Mouse (Mus musculus) G1E-ER4 (cell line): Measurements from ENCODE around the gene Napepld. TPM values are rescaled to one million over a fixed set of nuclear protein-coding genes. Genes with fewer than 3 reads are reported as not detected.

Experiments
- GATA1 ChIP-seq: IDR thresholded peaks from one replicate; pipeline ENCODE4 v1.8.0; 2012; ENCODE audit warnings: low read length, inconsistent platforms
- polyA plus RNA-seq: library from polyadenylated mRNA; stranded (reverse); fragments of >175 nt; gene quantifications from 2 replicates; pipeline ENCODE4 v1.2.3, GENCODE M21; 2012

The Napepld gene
- polyA plus RNA-seq, 1 experiment, result 1.7 TPM

- no peak for TF ChIP-seq GATA1
These were observed 17.4 kb upstream of the Napepld start for GRCm38 (mm10) chr5:21718546-21718945.

DNA sequence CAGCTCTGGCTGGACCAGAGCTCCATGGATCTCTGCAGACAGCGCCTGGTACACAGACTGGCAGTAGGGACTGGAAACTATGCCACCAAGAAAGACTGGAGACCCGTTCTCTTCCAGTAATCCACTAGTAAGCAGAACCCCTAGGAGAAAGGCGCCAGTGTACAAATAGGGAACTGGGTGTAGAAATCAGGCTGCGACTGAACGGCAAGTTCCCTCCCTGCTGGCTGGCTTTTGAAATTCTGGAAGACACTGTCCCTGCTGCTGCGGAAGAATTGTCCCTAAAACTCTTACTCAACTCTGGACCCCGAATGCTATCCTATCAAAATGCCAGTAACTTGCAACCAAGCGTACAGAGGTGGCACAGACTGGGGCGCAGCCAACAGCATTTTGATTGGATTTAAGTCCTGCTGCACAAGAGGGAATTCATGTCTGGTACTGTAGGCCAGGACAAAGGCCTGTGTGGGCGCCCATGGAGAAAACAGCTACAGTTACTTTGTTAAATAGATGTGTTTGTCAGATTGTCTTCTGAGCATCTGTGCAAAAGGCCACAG, 16.0 kb upstream of the Napepld start:
- no peak for TF ChIP-seq GATA1

DNA sequence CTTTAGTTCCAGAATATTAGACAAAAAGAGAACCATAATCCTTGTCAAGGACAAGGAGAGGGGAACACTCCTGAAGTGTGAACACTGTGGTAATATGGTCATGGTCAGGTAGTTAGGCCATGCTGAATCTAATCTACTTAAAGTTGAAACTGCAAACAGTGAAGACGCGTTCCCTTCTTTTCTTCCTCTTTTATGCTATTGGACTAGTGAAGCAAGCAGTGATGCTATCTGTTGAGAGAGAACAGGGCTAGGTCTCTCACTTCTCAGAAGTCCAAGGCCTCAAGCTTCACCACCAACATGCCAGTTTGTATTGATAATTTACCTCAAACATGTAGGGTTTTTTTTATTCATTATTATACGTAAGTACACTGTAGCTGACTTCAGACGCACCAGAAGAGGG, 13.3 kb upstream of the Napepld start:
- no peak for TF ChIP-seq GATA1

DNA sequence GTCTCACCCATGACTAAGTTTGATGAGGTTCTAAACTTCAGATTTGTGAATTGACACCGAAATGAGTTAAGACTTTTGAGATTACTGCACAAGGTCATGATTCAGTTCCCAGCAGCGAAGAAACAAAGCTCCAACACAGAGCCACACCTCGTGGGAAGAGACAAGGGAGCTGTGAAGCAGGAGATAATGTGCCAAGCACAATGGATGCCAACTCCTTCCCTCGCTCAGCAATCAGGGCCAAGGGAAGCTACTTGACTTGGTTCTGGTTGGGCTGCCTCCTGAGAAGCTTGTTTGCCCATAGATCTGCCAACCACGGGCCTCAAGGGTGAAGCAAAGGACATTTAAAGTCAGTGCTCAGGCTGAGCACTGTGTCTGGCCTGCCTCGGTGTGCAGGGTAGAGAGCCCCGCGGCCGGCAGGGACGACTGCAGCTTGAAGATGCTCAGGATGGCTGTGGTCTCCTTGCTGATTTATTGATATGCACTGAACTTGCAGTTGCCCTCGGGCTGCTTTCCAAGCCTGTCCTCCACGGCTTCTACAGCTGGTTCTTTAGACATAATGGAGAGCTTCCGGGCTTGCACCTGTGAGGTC, 11.0 kb upstream of the Napepld start:
- TF ChIP-seq GATA1, result no peak

- TF ChIP-seq GATA1, result no peak
These were observed 5.3 kb upstream of the Napepld start for GRCm38 (mm10) chr5:21706546-21706945.

DNA sequence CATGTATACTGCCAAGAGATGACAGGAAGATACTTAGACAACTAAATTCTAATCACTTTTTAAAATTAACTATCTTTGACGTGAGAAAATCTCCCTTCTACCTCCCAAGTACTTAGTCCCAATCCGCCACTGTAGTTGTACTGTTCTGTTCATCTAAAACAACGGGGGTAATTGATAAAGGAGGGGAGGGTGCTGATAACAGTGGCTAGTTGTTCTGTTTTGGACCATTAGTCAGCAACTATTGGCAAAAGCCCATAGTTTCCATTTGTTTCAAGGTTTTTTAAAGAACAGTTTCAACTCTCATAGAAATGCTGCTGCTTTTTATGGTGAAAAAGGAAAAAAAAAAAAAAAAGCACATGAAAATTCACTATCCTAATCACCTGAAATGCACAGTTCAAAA, 2.5 kb upstream of the Napepld start:
- peak; percentile 17 for TF ChIP-seq GATA1

DNA sequence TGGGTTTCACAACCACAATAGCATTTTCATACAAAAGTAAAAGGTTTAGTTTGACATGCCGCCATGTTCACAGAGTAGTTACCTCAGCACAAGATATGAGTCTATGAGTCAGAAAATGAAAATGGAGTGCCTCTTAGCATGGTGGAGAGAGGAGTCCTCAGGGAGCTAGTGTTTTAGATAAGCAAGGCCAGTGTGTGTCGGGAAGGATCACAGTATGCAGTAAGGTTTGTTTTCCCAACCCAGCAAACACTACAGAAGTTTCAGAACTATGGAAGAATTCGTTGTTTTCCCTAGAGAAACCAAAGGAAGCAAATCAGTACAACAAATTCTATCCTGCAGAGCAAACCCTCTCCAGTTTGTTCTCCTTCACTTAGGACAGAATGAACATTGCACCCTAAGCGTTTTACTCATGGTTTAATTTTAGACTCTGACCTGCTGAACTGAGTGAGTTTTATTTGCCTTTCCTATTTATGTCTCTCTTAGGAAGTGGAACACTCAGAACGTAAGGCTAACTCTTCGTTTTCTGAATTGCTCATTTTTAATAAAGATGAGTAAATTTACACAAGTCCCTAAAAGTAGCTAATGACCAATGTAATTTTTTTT, 1.8 kb upstream of the Napepld start:
- no peak for TF ChIP-seq GATA1

DNA sequence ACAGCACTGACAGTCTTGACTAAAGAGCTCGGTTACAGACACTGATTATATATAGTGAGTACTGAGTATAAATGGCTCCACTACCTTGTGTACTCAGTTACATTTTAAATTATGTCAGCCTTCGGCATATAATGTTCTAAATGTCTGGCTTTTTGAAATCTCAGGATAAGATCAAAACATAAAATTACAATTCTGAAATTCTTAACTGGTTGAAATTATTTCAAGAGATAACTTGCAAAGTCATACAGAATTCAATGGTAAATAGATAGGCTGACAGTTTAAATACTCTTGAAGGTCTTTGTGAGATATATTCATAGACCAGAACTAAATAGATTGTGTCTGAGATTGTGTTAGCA, 791 bp upstream of the Napepld start:
- no peak for TF ChIP-seq GATA1

DNA sequence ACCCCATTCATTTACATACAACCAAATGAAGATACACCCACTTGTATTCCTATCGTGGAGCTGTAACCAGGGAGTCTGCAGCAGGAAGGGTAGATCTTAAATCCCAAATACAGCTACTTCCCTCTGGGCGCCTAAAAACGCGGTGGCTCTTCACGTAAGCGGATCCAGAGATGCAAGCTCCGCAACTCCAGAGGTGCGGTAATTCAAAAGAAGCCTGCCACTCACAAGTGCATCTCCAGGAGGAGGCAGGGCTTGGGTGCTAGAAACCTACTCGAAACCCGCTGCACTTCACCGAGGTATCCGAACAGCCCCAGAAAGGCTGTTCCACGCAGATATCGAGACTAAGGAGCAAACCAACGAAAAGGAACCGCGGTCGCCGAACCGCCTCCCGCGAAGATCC, 262 bp downstream of the Napepld start:
- no peak for TF ChIP-seq GATA1

- TF ChIP-seq GATA1, result no peak
These were observed 849 bp downstream of the Napepld start for GRCm38 (mm10) chr5:21700272-21700821.

DNA sequence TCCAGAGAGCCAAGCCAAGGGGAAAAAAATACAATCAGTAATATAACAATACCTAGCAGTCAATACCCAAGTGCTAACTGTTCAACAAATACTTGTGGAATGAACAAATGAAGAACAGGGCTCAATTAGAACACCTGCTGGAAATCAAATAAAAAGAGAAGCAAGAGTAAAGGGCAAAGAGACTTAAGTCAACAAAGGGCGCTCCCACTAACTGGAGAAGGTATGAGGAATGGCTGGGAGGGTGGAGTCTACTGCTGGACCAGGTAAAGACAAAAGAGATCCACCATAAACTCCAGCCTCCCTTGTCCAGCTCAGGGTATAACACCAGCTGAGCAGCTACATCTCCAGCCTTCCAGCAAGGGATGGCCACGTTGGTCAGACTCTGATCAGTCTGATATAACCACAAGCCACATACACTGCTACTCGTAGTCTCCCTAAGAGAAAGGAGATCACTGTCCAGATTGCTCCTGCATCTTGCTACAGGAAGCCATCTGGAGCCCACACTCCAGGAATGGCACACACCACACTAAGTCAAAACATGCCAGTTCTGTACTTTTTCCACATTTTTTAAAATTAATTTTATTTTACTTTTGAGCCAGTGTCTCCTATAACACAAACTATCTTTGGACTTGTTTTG, 6.2 kb downstream of the Napepld start:
- TF ChIP-seq GATA1, result no peak

DNA sequence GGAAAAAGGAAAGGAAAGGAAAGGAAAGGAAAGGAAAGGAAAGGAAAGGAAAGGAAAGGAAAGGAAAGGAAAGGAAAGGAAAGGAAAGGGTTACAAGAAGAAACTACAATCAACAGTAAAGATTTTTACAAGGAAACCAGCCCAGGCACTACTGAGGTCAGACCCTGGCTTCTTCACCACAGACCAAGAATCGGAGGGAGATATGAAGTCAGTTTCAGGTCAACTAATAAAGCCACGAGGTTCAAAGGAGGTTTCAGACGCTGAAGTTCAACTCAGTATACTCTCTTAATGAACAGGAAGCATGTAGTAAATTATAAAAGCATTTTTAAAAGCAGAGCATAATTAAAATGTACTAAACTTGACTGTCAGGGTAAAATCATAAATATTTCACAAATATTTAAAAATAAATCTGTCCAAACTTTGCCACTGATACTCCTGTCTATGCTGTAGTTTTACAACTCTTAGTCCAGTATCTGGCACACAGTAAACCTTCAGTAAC, 7.8 kb downstream of the Napepld start:
- TF ChIP-seq GATA1, result no peak

DNA sequence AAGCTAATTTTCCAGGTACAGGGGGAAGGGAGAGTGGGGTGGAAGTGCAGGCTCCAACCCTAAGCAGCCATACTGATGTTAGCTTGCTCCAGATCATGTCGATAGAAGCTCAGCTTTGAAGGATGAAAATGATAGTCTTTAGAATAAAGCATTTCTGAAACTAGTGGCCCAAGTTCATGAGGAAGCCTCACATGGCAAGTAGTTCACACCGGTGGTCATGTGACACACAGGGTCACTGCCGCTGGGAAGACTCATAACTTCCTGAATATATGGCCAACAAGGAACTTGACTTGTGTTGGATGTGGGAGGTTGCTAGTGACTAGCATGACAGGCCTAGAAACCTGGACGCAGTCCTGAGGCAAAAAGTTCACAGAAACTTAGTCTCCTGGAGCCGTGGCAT, 9.0 kb downstream of the Napepld start:
- no peak for TF ChIP-seq GATA1

DNA sequence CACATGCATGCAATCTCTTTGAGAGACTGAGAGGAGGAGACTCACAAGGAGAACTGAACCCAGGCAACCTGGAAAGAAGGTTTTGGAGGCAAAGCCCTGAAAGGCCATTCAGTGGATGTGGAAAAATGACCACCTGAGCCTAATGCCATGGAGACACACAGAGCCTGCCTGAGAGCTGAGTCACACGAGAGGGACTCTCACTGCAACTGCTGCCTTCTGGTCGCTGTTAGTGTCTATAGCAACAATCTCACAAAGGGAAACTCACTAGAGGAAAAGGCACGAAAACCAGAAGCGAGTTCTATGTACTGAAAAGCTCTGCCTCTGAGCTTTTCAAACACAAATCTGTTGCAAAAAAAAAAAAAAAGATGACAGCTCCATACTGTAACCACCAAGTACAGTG, 14.2 kb downstream of the Napepld start:
- no peak for TF ChIP-seq GATA1

DNA sequence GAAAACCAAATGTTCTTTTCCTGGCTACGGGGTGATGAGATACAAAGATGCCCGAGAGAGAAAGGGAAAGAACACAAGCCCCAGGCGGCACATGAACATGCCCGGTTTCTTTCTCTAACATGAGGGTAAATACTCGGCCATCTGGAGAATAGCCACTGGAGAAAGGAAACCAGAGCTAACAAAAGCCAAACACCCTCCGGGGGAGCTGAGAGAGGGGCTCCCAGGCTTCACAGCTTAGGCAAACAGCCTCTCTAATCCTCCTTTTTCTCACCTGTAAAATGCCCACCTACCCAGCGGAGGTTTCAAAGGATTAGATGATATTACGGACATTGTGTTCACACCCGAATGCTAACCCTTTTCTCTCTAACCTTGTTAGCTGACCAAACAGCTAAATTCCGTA, 16.2 kb downstream of the Napepld start:
- TF ChIP-seq GATA1, result no peak

- no peak for TF ChIP-seq GATA1
These were observed 17.4 kb downstream of the Napepld start for GRCm38 (mm10) chr5:21683811-21684210.
